Mouse (Mus musculus) telencephalon, adult 2 months (tissue): ENCODE data around the gene Piezo1.

Experiments used
- DNase-seq: peaks from one replicate; pipeline ENCODE4 v3.0.0-alpha.2; 2011; ENCODE audit warnings: low read depth, low spot score

The Piezo1 gene

GRCm38 (mm10) chr8:122459218-122459900, 91.8 kb downstream of the Piezo1 start:
- DNase-seq, result no peak

- no peak for DNase-seq
Measured at GRCm38 (mm10) chr8:122457171-122457570, 94.0 kb downstream of the Piezo1 start.

- no peak for DNase-seq
Measured at GRCm38 (mm10) chr8:122454409-122454808, 96.7 kb downstream of the Piezo1 start.

DNA sequence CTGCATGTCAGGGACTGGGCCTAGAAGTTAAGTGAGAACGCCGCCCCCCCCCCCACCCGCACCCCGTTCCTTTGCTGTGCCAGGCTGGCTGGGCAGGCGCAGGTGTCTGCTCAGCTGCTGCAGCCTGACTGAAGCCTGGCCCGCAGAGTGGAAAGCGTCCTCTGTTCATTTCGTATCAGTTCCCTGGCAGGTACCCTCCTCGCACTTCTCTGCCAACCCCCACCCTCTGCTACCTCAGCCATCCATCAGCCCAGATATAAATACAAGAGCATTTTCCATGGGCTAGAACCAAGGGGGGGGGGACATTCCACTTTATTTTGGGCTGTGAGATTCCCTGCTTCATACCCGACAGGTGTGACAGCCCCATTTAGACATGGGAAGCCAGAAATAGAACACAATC, 99.0 kb downstream of the Piezo1 start:
- no peak for DNase-seq

GRCm38 (mm10) chr8:122451161-122451703, 99.9 kb downstream of the Piezo1 start:
- no peak for DNase-seq

DNA sequence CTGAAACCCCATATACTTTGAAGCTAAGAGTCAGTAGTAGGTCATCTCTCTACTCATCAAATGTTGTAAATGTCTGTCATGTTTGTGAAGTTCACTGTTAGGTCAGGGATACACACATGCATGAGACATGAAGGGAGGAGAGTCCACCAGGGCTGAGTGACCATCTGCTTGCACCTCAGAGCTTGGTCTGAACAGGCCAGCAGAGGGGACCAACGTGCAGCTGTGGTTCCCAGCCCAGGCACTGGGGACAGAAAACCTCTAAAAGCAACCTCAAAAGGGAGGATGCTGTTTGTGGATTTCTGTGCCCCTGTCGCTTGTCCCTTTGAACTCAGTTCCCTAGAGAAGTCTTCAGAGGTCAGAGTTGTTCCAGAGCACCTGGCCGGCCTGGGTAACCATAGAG, 105.9 kb downstream of the Piezo1 start:
- DNase-seq, result no peak

GRCm38 (mm10) chr8:122444058-122444748, 106.9 kb downstream of the Piezo1 start:
- DNase-seq, result peak; percentile 74

GRCm38 (mm10) chr8:122443262-122444006, 107.7 kb downstream of the Piezo1 start, which contains the start of gene Mvd:
Mvd (minus strand) TSS chr8:122443422.
- peak; percentile 99 for DNase-seq

DNA sequence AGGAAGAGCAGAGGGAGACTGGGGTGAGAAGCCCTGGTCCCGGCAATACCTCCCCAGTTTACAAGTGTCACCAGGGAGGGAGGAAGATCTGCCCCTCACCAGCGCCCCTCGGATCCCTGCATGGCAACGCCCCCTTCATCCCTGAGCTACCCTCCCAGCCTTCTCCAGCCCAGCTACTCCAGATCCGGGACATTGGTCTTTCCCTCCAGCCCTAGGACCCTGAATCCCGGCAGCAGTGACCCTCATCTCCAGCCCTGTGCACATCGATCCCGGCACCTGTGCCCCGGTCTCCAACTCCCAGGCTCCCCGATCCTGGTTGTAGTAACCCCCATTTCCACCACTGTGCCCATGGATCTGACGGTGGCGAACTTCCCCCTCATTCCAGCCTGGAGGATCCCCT, 108.3 kb downstream of the Piezo1 start:
- DNase-seq, result no peak

- no peak for DNase-seq
Measured at GRCm38 (mm10) chr8:122442356-122442755, 108.8 kb downstream of the Piezo1 start.

DNA sequence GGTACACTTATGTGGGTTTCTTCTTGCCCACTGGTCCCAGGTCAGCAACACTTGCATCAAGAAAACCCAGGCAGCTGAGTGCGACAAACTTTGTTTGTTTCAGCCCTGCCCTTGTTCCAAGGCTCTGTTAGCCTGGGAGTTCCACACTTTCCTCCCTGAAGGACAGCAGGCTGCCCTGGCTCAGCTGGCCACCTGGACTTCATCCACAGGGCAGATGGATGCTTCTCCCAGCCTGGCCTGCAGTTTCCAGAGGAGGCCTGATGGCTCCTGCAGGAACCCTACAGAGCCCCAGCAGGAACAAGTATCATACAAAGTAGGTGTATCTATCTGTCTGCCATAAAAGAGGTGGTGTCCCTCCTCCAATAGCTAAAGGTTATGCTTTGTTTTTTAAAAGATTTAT, 109.8 kb downstream of the Piezo1 start:
- DNase-seq, result no peak

GRCm38 (mm10) chr8:122439336-122439735, 111.8 kb downstream of the Piezo1 start:
- no peak for DNase-seq

GRCm38 (mm10) chr8:122437708-122438331, 113.3 kb downstream of the Piezo1 start:
- DNase-seq, result no peak

GRCm38 (mm10) chr8:122436586-122437125, 114.5 kb downstream of the Piezo1 start:
- DNase-seq, result no peak

GRCm38 (mm10) chr8:122436146-122436545, 115.0 kb downstream of the Piezo1 start:
- DNase-seq, result no peak

DNA sequence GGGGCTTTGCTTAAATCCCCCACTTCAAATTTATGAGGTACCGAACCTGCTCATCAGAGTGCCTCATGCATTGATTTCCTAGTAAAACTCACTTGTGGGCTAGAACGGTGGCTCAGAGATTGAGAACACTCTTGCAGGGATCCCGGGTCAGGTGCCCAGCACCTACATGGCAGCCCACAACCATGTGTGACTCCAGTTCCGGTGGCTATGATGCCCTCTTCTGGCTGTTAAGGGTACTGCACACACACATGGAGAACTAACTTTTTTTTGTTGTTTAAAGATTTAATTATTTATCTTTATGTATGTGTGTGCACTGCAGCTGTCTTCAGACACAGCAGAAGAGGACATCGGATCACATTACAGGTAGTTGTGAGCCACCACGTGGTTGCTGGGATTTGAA, 115.8 kb downstream of the Piezo1 start:
- DNase-seq, result no peak

GRCm38 (mm10) chr8:122433269-122433905, 117.7 kb downstream of the Piezo1 start:
- DNase-seq, result no peak

DNA sequence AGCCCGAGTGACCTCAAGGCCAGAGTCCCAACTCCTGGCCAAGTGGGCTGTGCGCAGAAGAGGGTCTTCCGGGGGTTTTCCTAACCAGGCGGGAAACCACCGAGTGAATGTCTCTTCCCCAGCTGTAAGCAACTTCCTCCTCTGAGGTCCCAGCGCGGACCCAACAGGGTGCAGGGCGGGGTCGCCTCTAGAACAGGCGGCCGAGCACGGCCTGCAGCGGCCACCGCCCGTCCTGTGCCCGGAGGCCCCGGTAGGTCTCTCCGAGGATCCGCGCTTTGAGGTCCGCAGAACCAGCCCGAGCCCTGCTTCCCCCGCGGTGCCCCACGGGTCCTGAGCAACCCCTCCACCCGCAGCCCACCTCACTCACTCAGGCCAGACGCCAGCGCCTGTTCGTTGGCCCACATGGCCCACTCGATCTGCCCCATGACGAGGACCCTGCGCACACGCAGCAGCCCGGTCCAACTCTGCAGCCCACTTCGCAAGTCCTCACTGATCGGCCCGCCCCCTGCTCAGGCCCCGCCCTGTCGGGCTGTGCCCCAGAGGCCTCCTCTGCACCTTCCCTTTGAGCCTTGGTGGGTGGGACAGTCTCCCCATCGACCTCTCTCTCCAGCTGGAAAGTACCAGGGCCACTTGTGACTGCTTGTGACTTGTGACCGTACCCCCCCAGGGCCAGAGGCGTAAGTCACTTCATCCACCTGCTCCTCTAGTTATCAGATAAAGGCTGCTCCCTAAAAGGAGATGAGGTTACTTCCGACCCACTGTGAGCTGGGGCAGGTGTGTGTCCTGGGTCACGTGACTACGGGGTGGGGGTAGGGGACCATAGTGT, 118.5 kb downstream of the Piezo1 start, which contains the start of gene Cyba:
Gene Cyba (minus strand): TSS at position 488 of the 826 bp plus-strand sequence.
- DNase-seq, result no peak
